Mouse (Mus musculus): Measurements from ENCODE around the gene Armh3. TPM values are rescaled to one million over a fixed set of nuclear protein-coding genes. Genes with fewer than 3 reads are reported as not detected.

Armh3 gene
- 10 to 100 TPM; 12.5 to 15.0 TPM for total RNA-seq (2021)
- long read RNA-seq, experiment 1, transcript Armh3-201 (26 exons, 3,676 nt) = major isoform, 8 of 14 reads
- long read RNA-seq, experiment 1, partial matches to known transcripts = 1 of 14 reads
- long read RNA-seq, experiment 1, other reads (novel, unspliced or antisense) = 5 of 14 reads
- long read RNA-seq, experiment 2, transcript Armh3-201 (26 exons, 3,676 nt) = major isoform, 7 of 9 reads
- long read RNA-seq, experiment 2, partial matches to known transcripts = 0 of 9 reads
- long read RNA-seq, experiment 2, other reads (novel, unspliced or antisense) = 2 of 9 reads

GRCm38 (mm10) chr19:45997785-45998693 is at the start of gene Armh3:
Gene Armh3, minus strand, starts transcription at chr19:45998488.
- DNase-seq = peak; percentile 85

GRCm38 (mm10) chr19:46047426-46047825 is 49.1 kb upstream of the Armh3 start:
- no peak for DNase-seq

- DNase-seq = no peak
Measured at GRCm38 (mm10) chr19:46046621-46047025, 48.3 kb upstream of the Armh3 start.

GRCm38 (mm10) chr19:46045696-46046311 is 47.5 kb upstream of the Armh3 start:
- DNase-seq = peak; percentile 40

- DNase-seq = peak; percentile 82
Measured at GRCm38 (mm10) chr19:46044993-46045695, 46.9 kb upstream of the Armh3 start, which contains the start of gene Ldb1. Gene Ldb1, minus strand, starts transcription at chr19:46045214.

GRCm38 (mm10) chr19:46044271-46044992 is 46.1 kb upstream of the Armh3 start, which contains the start of gene Pprc1:
Gene Pprc1, plus strand, starts transcription at chr19:46044886.
- peak; percentile 56 for DNase-seq

- peak; percentile 29 for DNase-seq
Measured at GRCm38 (mm10) chr19:46043380-46043779, 45.1 kb upstream of the Armh3 start.

- DNase-seq = no peak
Measured at GRCm38 (mm10) chr19:46042476-46043011, 44.3 kb upstream of the Armh3 start.

- peak; percentile 78 for DNase-seq
Measured at GRCm38 (mm10) chr19:46041933-46042475, 43.7 kb upstream of the Armh3 start.

- DNase-seq = no peak
Measured at GRCm38 (mm10) chr19:46041299-46041932, 43.1 kb upstream of the Armh3 start.

- DNase-seq = no peak
Measured at GRCm38 (mm10) chr19:46040149-46040902, 42.0 kb upstream of the Armh3 start.

GRCm38 (mm10) chr19:46039478-46039877 is 41.2 kb upstream of the Armh3 start:
- DNase-seq = peak; percentile 89

GRCm38 (mm10) chr19:46038851-46039260 is 40.6 kb upstream of the Armh3 start:
- no peak for DNase-seq

GRCm38 (mm10) chr19:46037925-46038850 is 39.9 kb upstream of the Armh3 start:
- DNase-seq = no peak

GRCm38 (mm10) chr19:46037243-46037924 is 39.1 kb upstream of the Armh3 start:
- DNase-seq = no peak

GRCm38 (mm10) chr19:46036477-46037242 is 38.4 kb upstream of the Armh3 start:
- DNase-seq = no peak

- DNase-seq = no peak
Measured at GRCm38 (mm10) chr19:46035971-46036370, 37.7 kb upstream of the Armh3 start.
